Mouse (Mus musculus): ENCODE data around the gene Ap5s1. TPM values are rescaled to one million over a fixed set of nuclear protein-coding genes. Genes with fewer than 3 reads are reported as not detected.
"Not testable (repeated sequence)": the region's sequence is repeated elsewhere in the genome, so short reads cannot be mapped to it uniquely, and the experiment has no call there.

Ap5s1 gene
- polyA plus RNA-seq, 1 experiment from 2014 or later, result 25.1 TPM

GRCm38 (mm10) chr2:131220030-131220429, 13.2 kb downstream of the Ap5s1 start:
- no peak for ATAC-seq (ENCODE audit: low read depth)
- H3K27me3 ChIP-seq (replicated peaks; ENCODE audit: control insufficient read depth, insufficient read depth, low read length), result no peaks in the 10 kb centered on the region

GRCm38 (mm10) chr2:131221853-131222515, 15.1 kb downstream of the Ap5s1 start:
- no peak overlapping the region for H3K4me3 ChIP-seq (ENCODE audit: low read depth, low read length)
- no peaks in the 10 kb centered on the region for H3K27me3 ChIP-seq (replicated peaks; ENCODE audit: control insufficient read depth, insufficient read depth, low read length)
- WGBS, result 62% methylated on average over 3 of the region's 3 CpGs
- H3K9me3 ChIP-seq (ENCODE audit: control insufficient read depth, low read length), result no peaks in the 10 kb centered on the region
- no peaks in the 10 kb centered on the region for H3K4me1 ChIP-seq (ENCODE audit: control insufficient read depth, insufficient read depth, low read length)
- H3K9ac ChIP-seq (ENCODE audit: low read depth, low read length), result no peak overlapping the region
- H3K36me3 ChIP-seq (ENCODE audit: control insufficient read depth, insufficient read depth, low read length), result no peaks in the 10 kb centered on the region
- ATAC-seq (ENCODE audit: low read depth), result no peak
- H3K27ac ChIP-seq (replicated peaks; ENCODE audit: low read depth, low read length), result no peak overlapping the region
- no peak overlapping the region for H3K4me2 ChIP-seq (ENCODE audit: low read depth, low read length)
- DNase-seq (ENCODE audit: low spot score), result no peak

More at GRCm38 (mm10) chr2:131220030-131220429, 13.2 kb downstream of the Ap5s1 start:
- Histone ChIP-seq H3K9me3 (ENCODE audit: control insufficient read depth, low read length) (no peaks in the 10 kb centered on the region), H3K27ac (replicated peaks; ENCODE audit: low read depth, low read length) (no peak overlapping the region), H3K4me2 (ENCODE audit: low read depth, low read length) (no peak overlapping the region), H3K4me3 (ENCODE audit: low read depth, low read length) (no peak overlapping the region), H3K9ac (ENCODE audit: low read depth, low read length) (no peak overlapping the region), H3K4me1 (ENCODE audit: control insufficient read depth, insufficient read depth, low read length) (no peaks in the 10 kb centered on the region), H3K36me3 (ENCODE audit: control insufficient read depth, insufficient read depth, low read length) (no peaks in the 10 kb centered on the region)
- 78% methylated on average over 4 of the region's 4 CpGs for WGBS
- no peak for DNase-seq (ENCODE audit: low spot score)

- Histone ChIP-seq H3K9ac (ENCODE audit: low read depth, low read length) (no peak overlapping the region), H3K4me3 (ENCODE audit: low read depth, low read length) (no peak overlapping the region), H3K9me3 (ENCODE audit: control insufficient read depth, low read length) (no peaks in the 10 kb centered on the region), H3K36me3 (ENCODE audit: control insufficient read depth, insufficient read depth, low read length) (no peaks in the 10 kb centered on the region), H3K4me1 (ENCODE audit: control insufficient read depth, insufficient read depth, low read length) (no peaks in the 10 kb centered on the region), H3K4me2 (ENCODE audit: low read depth, low read length) (no peak overlapping the region), H3K27me3 (replicated peaks; ENCODE audit: control insufficient read depth, insufficient read depth, low read length) (no peaks in the 10 kb centered on the region), H3K27ac (replicated peaks; ENCODE audit: low read depth, low read length) (no peak overlapping the region)
- 40% methylated on average over 5 of the region's 5 CpGs for WGBS
- no peak for ATAC-seq (ENCODE audit: low read depth)
- peak; percentile 53 for DNase-seq (ENCODE audit: low spot score)
Measured at GRCm38 (mm10) chr2:131222562-131222961, 15.7 kb downstream of the Ap5s1 start.

GRCm38 (mm10) chr2:131223569-131223968, 16.7 kb downstream of the Ap5s1 start:
- H3K4me2 ChIP-seq (ENCODE audit: low read depth, low read length), result no peak overlapping the region
- H3K9me3 ChIP-seq (ENCODE audit: control insufficient read depth, low read length), result no peaks in the 10 kb centered on the region
- H3K27me3 ChIP-seq (replicated peaks; ENCODE audit: control insufficient read depth, insufficient read depth, low read length), result no peaks in the 10 kb centered on the region
- no peak overlapping the region for H3K27ac ChIP-seq (replicated peaks; ENCODE audit: low read depth, low read length)
- no peaks in the 10 kb centered on the region for H3K4me1 ChIP-seq (ENCODE audit: control insufficient read depth, insufficient read depth, low read length)
- no peak overlapping the region for H3K4me3 ChIP-seq (ENCODE audit: low read depth, low read length)
- DNase-seq (ENCODE audit: low spot score), result no peak
- no peak for ATAC-seq (ENCODE audit: low read depth)
- no peak overlapping the region for H3K9ac ChIP-seq (ENCODE audit: low read depth, low read length)
- no peaks in the 10 kb centered on the region for H3K36me3 ChIP-seq (ENCODE audit: control insufficient read depth, insufficient read depth, low read length)
- WGBS, result 78% methylated on average over 1 of the region's 1 CpGs

GRCm38 (mm10) chr2:131225178-131225577, 18.3 kb downstream of the Ap5s1 start:
- DNase-seq (ENCODE audit: low spot score), result no peak
- Histone ChIP-seq H3K36me3 (ENCODE audit: control insufficient read depth, insufficient read depth, low read length) (no peaks in the 10 kb centered on the region), H3K9ac (ENCODE audit: low read depth, low read length) (no peak overlapping the region), H3K4me1 (ENCODE audit: control insufficient read depth, insufficient read depth, low read length) (no peaks in the 10 kb centered on the region), H3K4me3 (ENCODE audit: low read depth, low read length) (no peak overlapping the region), H3K27me3 (replicated peaks; ENCODE audit: control insufficient read depth, insufficient read depth, low read length) (no peaks in the 10 kb centered on the region), H3K4me2 (ENCODE audit: low read depth, low read length) (no peak overlapping the region), H3K27ac (replicated peaks; ENCODE audit: low read depth, low read length) (no peak overlapping the region), H3K9me3 (ENCODE audit: control insufficient read depth, low read length) (no peaks in the 10 kb centered on the region)
- WGBS, result 85% methylated on average over 6 of the region's 6 CpGs
- no peak for ATAC-seq (ENCODE audit: low read depth)

- not testable (repeated sequence) for H3K4me3 ChIP-seq (ENCODE audit: low read depth, low read length); H3K36me3 ChIP-seq (ENCODE audit: control insufficient read depth, insufficient read depth, low read length); H3K4me1 ChIP-seq (ENCODE audit: control insufficient read depth, insufficient read depth, low read length); H3K27me3 ChIP-seq (replicated peaks; ENCODE audit: control insufficient read depth, insufficient read depth, low read length); H3K9ac ChIP-seq (ENCODE audit: low read depth, low read length); H3K27ac ChIP-seq (replicated peaks; ENCODE audit: low read depth, low read length); DNase-seq (ENCODE audit: low spot score); H3K9me3 ChIP-seq (ENCODE audit: control insufficient read depth, low read length); H3K4me2 ChIP-seq (ENCODE audit: low read depth, low read length); ATAC-seq (ENCODE audit: low read depth)
- 63% methylated on average over 2 of the region's 2 CpGs for WGBS
Measured at GRCm38 (mm10) chr2:131226669-131227068, 19.8 kb downstream of the Ap5s1 start.

- H3K27ac ChIP-seq (replicated peaks; ENCODE audit: low read depth, low read length), result no peak overlapping the region
- no peaks in the 10 kb centered on the region for H3K4me1 ChIP-seq (ENCODE audit: control insufficient read depth, insufficient read depth, low read length)
- H3K9ac ChIP-seq (ENCODE audit: low read depth, low read length), result no peak overlapping the region
- WGBS, result 82% methylated on average over 3 of the region's 3 CpGs
- DNase-seq (ENCODE audit: low spot score) (no peak), ATAC-seq (ENCODE audit: low read depth) (no peak)
- H3K9me3 ChIP-seq (ENCODE audit: control insufficient read depth, low read length), result no peaks in the 10 kb centered on the region
- no peak overlapping the region for H3K4me2 ChIP-seq (ENCODE audit: low read depth, low read length)
- H3K36me3 ChIP-seq (ENCODE audit: control insufficient read depth, insufficient read depth, low read length), result no peaks in the 10 kb centered on the region
- H3K4me3 ChIP-seq (ENCODE audit: low read depth, low read length), result no peak overlapping the region
- H3K27me3 ChIP-seq (replicated peaks; ENCODE audit: control insufficient read depth, insufficient read depth, low read length), result no peaks in the 10 kb centered on the region
Measured at GRCm38 (mm10) chr2:131227243-131227642, 20.4 kb downstream of the Ap5s1 start.

GRCm38 (mm10) chr2:131232558-131232957, 25.7 kb downstream of the Ap5s1 start:
- Histone ChIP-seq H3K9ac (ENCODE audit: low read depth, low read length) (no peak overlapping the region), H3K4me2 (ENCODE audit: low read depth, low read length) (no peak overlapping the region), H3K9me3 (ENCODE audit: control insufficient read depth, low read length) (no peaks in the 10 kb centered on the region), H3K4me1 (ENCODE audit: control insufficient read depth, insufficient read depth, low read length) (peaks cover 15% of the 10 kb centered on the region), H3K36me3 (ENCODE audit: control insufficient read depth, insufficient read depth, low read length) (no peaks in the 10 kb centered on the region), H3K4me3 (ENCODE audit: low read depth, low read length) (no peak overlapping the region), H3K27ac (replicated peaks; ENCODE audit: low read depth, low read length) (no peak overlapping the region), H3K27me3 (replicated peaks; ENCODE audit: control insufficient read depth, insufficient read depth, low read length) (no peaks in the 10 kb centered on the region)
- no peak for ATAC-seq (ENCODE audit: low read depth)
- 87% methylated on average over 2 of the region's 2 CpGs for WGBS
- DNase-seq (ENCODE audit: low spot score), result no peak

All from embryonic facial prominence, embryonic 14.5 days (tissue).